Mouse (Mus musculus) adrenal gland, postnatal 14 days (tissue): ENCODE data around the gene Yae1d1. TPM values are rescaled to one million over a fixed set of nuclear protein-coding genes. Genes with fewer than 3 reads are reported as not detected.
"Not testable (repeated sequence)": the region's sequence is repeated elsewhere in the genome, so short reads cannot be mapped to it uniquely, and the experiment has no call there.

Experiments
- DNase-seq: peaks from one replicate; pipeline ENCODE4 v3.0.0; 2021; ENCODE audit warnings: mixed read lengths
- long read RNA-seq, 2 experiments: library from polyadenylated mRNA; stranded (forward); transcript quantifications; one replicate each; pipeline ENCODE4 v2.0.0; 2021
- total RNA-seq: library from RNA; stranded (reverse); gene quantifications from 2 replicates; pipeline ENCODE4 v1.2.3, GENCODE M21; 2021

Gene Yae1d1
- total RNA-seq, result 22.3 and 26.6 TPM in 2 replicates
- long read RNA-seq, experiment 1, full-length matches to known transcripts, result 33 of 37 reads
- long read RNA-seq, experiment 1, partial matches to known transcripts, result 4 of 37 reads
- long read RNA-seq, experiment 1, other reads (novel, unspliced or antisense), result 0 of 37 reads
- long read RNA-seq, experiment 2, full-length matches to known transcripts, result 26 of 27 reads
- long read RNA-seq, experiment 2, partial matches to known transcripts, result 1 of 27 reads
- long read RNA-seq, experiment 2, other reads (novel, unspliced or antisense), result 0 of 27 reads

- DNase-seq, result peak; percentile 98
These were observed at the start of gene Yae1d1 for GRCm38 (mm10) chr13:17992697-17993514. TSS of gene Yae1d1 (minus strand) at chr13:17993349.

GRCm38 (mm10) chr13:18038814-18039213 lies 45.7 kb upstream of the Yae1d1 start:
- DNase-seq, result no peak

GRCm38 (mm10) chr13:18016604-18017003 lies 23.5 kb upstream of the Yae1d1 start:
- DNase-seq, result no peak

- no peak for DNase-seq
These were observed 20.1 kb upstream of the Yae1d1 start for GRCm38 (mm10) chr13:18013205-18013604.

- DNase-seq, result no peak
These were observed 17.9 kb upstream of the Yae1d1 start for GRCm38 (mm10) chr13:18011055-18011454.

- DNase-seq, result no peak
These were observed 332 bp upstream of the Yae1d1 start for GRCm38 (mm10) chr13:17993515-17993847.

- DNase-seq, result no peak
These were observed 1.1 kb downstream of the Yae1d1 start for GRCm38 (mm10) chr13:17992009-17992408.

GRCm38 (mm10) chr13:17983194-17983593 lies 10.0 kb downstream of the Yae1d1 start:
- peak; percentile 81 for DNase-seq

- no peak for DNase-seq
These were observed 10.5 kb downstream of the Yae1d1 start for GRCm38 (mm10) chr13:17982634-17983033.

- DNase-seq, result no peak
These were observed 16.1 kb downstream of the Yae1d1 start for GRCm38 (mm10) chr13:17976854-17977739.

- DNase-seq, result peak; percentile 64
These were observed 17.3 kb downstream of the Yae1d1 start for GRCm38 (mm10) chr13:17975891-17976290.

- DNase-seq, result no peak
These were observed 17.7 kb downstream of the Yae1d1 start for GRCm38 (mm10) chr13:17975457-17975856.

GRCm38 (mm10) chr13:17974734-17975133 lies 18.4 kb downstream of the Yae1d1 start:
- DNase-seq, result no peak

GRCm38 (mm10) chr13:17960613-17961012 lies 32.5 kb downstream of the Yae1d1 start:
- DNase-seq, result no peak

GRCm38 (mm10) chr13:17954282-17954681 lies 38.9 kb downstream of the Yae1d1 start:
- DNase-seq, result no peak

GRCm38 (mm10) chr13:17950581-17950980 lies 42.6 kb downstream of the Yae1d1 start:
- not testable (repeated sequence) for DNase-seq

- DNase-seq, result no peak
These were observed 43.6 kb downstream of the Yae1d1 start for GRCm38 (mm10) chr13:17949555-17949954.

GRCm38 (mm10) chr13:17944078-17944917 lies 48.9 kb downstream of the Yae1d1 start, which contains the start of gene Rala:
TSS of gene Rala (minus strand) at chr13:17944239.
- DNase-seq, result peak; percentile 98

GRCm38 (mm10) chr13:17943306-17944077 lies 49.7 kb downstream of the Yae1d1 start:
- DNase-seq, result peak; percentile 41

- peak; percentile 27 for DNase-seq
These were observed 50.8 kb downstream of the Yae1d1 start for GRCm38 (mm10) chr13:17942338-17942737.
